In genomic region chr7:145252715-145253476, GRCm38 (mm10) we compare ENCODE assay signal across 7 mouse cellular contexts. TPM values are rescaled to one million over a fixed set of nuclear protein-coding genes. Genes with fewer than 3 reads are reported as not detected.
DNase-seq lines count a peak whose midpoint lies in the region; ATAC-seq and TF ChIP-seq lines count a peak whose summit lies in the region.

No protein-coding gene starts in this region.

- no peak overlapping the region for H3K4me2 ChIP-seq in intestine, postnatal 0 days (replicated peaks; ENCODE audit: low read depth)
- no peak overlapping the region for H3K4me2 ChIP-seq in midbrain, embryonic 12.5 days (replicated peaks)

- H3K4me1 ChIP-seq in intestine, postnatal 0 days (replicated peaks; ENCODE audit: control insufficient read depth, insufficient read depth, low read length), result no peaks in the 10 kb centered on the region
- 0 out of 2 replicates have a peak, but pooled peaks cover 3% of the 10 kb centered on the region for H3K4me1 ChIP-seq in midbrain, embryonic 12.5 days

- WGBS in intestine, postnatal 0 days, result 28% methylated on average over 8 of the region's 8 CpGs
- WGBS in midbrain, embryonic 12.5 days, result 27% methylated on average over 8 of the region's 8 CpGs

- no peaks in the 10 kb centered on the region for H3K9me3 ChIP-seq in intestine, postnatal 0 days (ENCODE audit: control insufficient read depth)
- no peaks in the 10 kb centered on the region for H3K9me3 ChIP-seq in midbrain, embryonic 12.5 days

- ATAC-seq in intestine, postnatal 0 days, result peak; percentile 43
- peak; percentile 72 for ATAC-seq in midbrain, embryonic 12.5 days (ENCODE audit: low FRiP score, low read depth)

- TF ChIP-seq CTCF in intestine, postnatal 0 days (IDR thresholded peaks at IDR 0.05; ENCODE audit: low read depth), result peak; percentile 94

- peaks cover 40% of the 10 kb centered on the region for H3K36me3 ChIP-seq in intestine, postnatal 0 days (ENCODE audit: control insufficient read depth, insufficient read depth)
- no peaks in the 10 kb centered on the region for H3K36me3 ChIP-seq in midbrain, embryonic 12.5 days

- no peak overlapping the region for H3K4me3 ChIP-seq in intestine, postnatal 0 days (ENCODE audit: low read depth, low read length)
- H3K4me3 ChIP-seq in midbrain, embryonic 12.5 days, result no peak overlapping the region

- DNase-seq in WW6 (ENCODE audit: low read depth, low spot score), result peak; percentile 29
- DNase-seq in cerebellum, postnatal 4 days (ENCODE audit: low spot score in 2 of 2), result peak; percentile 84 to 89
- DNase-seq in gastrocnemius, postnatal 10 days, result peak; percentile 92
- DNase-seq in left cerebral cortex, postnatal 36 days (ENCODE audit: low spot score in 2 of 2), result peak; percentile 59 to 74
- DNase-seq in spleen, adult 12 weeks (ENCODE audit: low spot score), result peak; percentile 22

- H3K27me3 ChIP-seq in intestine, postnatal 0 days (replicated peaks; ENCODE audit: control insufficient read depth, insufficient read depth, low read length), result no peaks in the 10 kb centered on the region
- no peaks in the 10 kb centered on the region for H3K27me3 ChIP-seq in midbrain, embryonic 12.5 days

- intact Hi-C loops in left cerebral cortex, postnatal 36 days (cut with DNase I), result no loop called here

- no peak overlapping the region for H3K9ac ChIP-seq in intestine, postnatal 0 days (ENCODE audit: low read depth, low read length)
- H3K9ac ChIP-seq in midbrain, embryonic 12.5 days (replicated peaks), result 0 out of 2 replicates have a peak overlapping the region, but pooled peaks have one; percentile 34

- no peak overlapping the region for H3K27ac ChIP-seq in intestine, postnatal 0 days (ENCODE audit: low read depth, low read length)
- no peak overlapping the region for H3K27ac ChIP-seq in midbrain, embryonic 12.5 days (replicated peaks)

RNA-seq across cellular contexts. Expression of gene Tpcn2, which starts 30.9 kb away (rescaled TPM):
- 1 to 10 TPM; 3.6 to 7.2 TPM for total RNA-seq in gastrocnemius, postnatal 10 days (2021)
- 7.6 and 8.0 TPM in 2 replicates for polyA plus RNA-seq in intestine, postnatal 0 days (2015; fragmentation: Nextera tagmentation; extraction: Ambion mirVana)
- total RNA-seq in left cerebral cortex, postnatal 36 days (2021), result 1 to 10 TPM; 3.4 to 6.4 TPM
- polyA plus RNA-seq in midbrain, embryonic 12.5 days (2016; fragmentation: Nextera tagmentation; extraction: Ambion mirVana), result 5.2 and 5.9 TPM in 2 replicates

RNA-seq across cellular contexts. Expression of gene 1810010D01Rik, which starts 45.0 kb away (rescaled TPM):
- total RNA-seq in gastrocnemius, postnatal 10 days (2021), result under 1 TPM in 1 of 2 experiments, not detected in 1; 0.61 TPM
- 0.33 and 0.86 TPM in 2 replicates for polyA plus RNA-seq in intestine, postnatal 0 days (2015; fragmentation: Nextera tagmentation; extraction: Ambion mirVana)
- total RNA-seq in left cerebral cortex, postnatal 36 days (2021), result under 1 TPM in 1 of 2 experiments, not detected in 1; 0.63 TPM
- polyA plus RNA-seq in midbrain, embryonic 12.5 days (2016; fragmentation: Nextera tagmentation; extraction: Ambion mirVana), result 0.20 TPM in 1 of 2 replicates, not detected in the other

RNA-seq across cellular contexts. Expression of gene Mrgprf, which starts 47.7 kb away (rescaled TPM):
- 1 to 10 TPM; 5.6 to 9.3 TPM for total RNA-seq in gastrocnemius, postnatal 10 days (2021)
- 3.5 and 4.3 TPM in 2 replicates for polyA plus RNA-seq in intestine, postnatal 0 days (2015; fragmentation: Nextera tagmentation; extraction: Ambion mirVana)
- 1 to 10 TPM; 1.7 to 3.0 TPM for total RNA-seq in left cerebral cortex, postnatal 36 days (2021)
- 1.2 and 1.8 TPM in 2 replicates for polyA plus RNA-seq in midbrain, embryonic 12.5 days (2016; fragmentation: Nextera tagmentation; extraction: Ambion mirVana)

Comparison
In these comparisons a context has a peak if more than half of its experiments do, and no peak if none do; other contexts are left out.
1. DNase-seq: peak in every context shown above with its lines; median percentile 92 in gastrocnemius, postnatal 10 days; 86 in cerebellum, postnatal 4 days; 66 in left cerebral cortex, postnatal 36 days; 29 in WW6; 22 in spleen, adult 12 weeks.